Mouse (Mus musculus) ES-Bruce4 (cell line): ENCODE data around the gene Lars2.

Experiments
- CTCF ChIP-seq: IDR thresholded peaks from one replicate; pipeline ENCODE4 v1.8.1; 2011; ENCODE audit warnings: low read depth, low read length
- EP300 ChIP-seq: IDR thresholded peaks from 2 replicates; pipeline ENCODE4 v1.6.1; 2011; ENCODE audit warnings: low read depth, low read length; ENCODE audit not compliant: insufficient read depth
- POLR2A ChIP-seq: IDR thresholded peaks from one replicate; pipeline ENCODE4 v1.8.1; 2011; ENCODE audit warnings: low read length; ENCODE audit not compliant: insufficient read depth

DNA sequence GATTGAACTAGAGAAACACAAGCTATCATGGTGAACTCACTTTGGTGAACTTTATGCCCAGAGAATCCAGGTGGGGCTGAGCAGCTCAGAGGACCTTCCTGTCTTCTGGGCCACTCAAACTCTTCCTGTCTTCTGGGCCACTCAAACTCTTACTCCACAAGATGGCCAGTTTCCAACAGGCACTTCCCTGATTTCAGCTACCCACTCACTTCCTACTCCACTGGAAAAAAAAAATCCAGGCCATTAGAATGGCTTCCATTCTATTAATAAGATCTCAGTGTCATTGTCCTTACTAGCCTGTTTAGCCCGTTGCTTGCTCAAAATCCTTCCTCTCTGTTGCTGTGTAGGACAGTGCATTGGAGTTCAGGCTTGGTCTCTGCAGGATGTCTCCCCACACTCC, 108.8 kb downstream of the Lars2 start:
- no peak for TF ChIP-seq CTCF
- no peak for TF ChIP-seq POLR2A
- TF ChIP-seq EP300, result no peak
